Mouse (Mus musculus) neural tube, embryonic 11.5 days (tissue): Measurements from ENCODE around the gene Rhox6. TPM values are rescaled to one million over a fixed set of nuclear protein-coding genes. Genes with fewer than 3 reads are reported as not detected.

Source experiments
- polyA plus RNA-seq: library from polyadenylated mRNA; unstranded; fragments of >200 nt; fragmentation: Nextera tagmentation; extraction: Ambion mirVana; gene quantifications from 2 replicates; pipeline ENCODE4 v1.2.1, GENCODE M21; 2014

The Rhox6 gene
- polyA plus RNA-seq, 1 experiment from 2014 or later, result not detected

Other genes with a start within 250 kb of the Rhox6 start
- gene Rhox3f, start 245.9 kb upstream of the Rhox6 start, polyA plus RNA-seq, result not detected in 2 replicates
- gene Rhox4f, start 219.2 kb upstream of the Rhox6 start, polyA plus RNA-seq, result not detected in 2 replicates
- gene Rhox3g, start 198.3 kb upstream of the Rhox6 start, polyA plus RNA-seq, result not detected in 2 replicates
- not detected in 2 replicates for gene Rhox2g, start 183.4 kb upstream of the Rhox6 start, polyA plus RNA-seq
- not detected in 2 replicates for gene Rhox4g, start 175.6 kb upstream of the Rhox6 start, polyA plus RNA-seq
- gene Rhox3h, start 158.1 kb upstream of the Rhox6 start, polyA plus RNA-seq, result not detected in 2 replicates
- gene Rhox2h, start 153.6 kb upstream of the Rhox6 start, polyA plus RNA-seq, result not detected in 2 replicates
- 0.42 and 0.76 TPM in 2 replicates for gene Rhox5, start 22.1 kb upstream of the Rhox6 start, polyA plus RNA-seq
- gene Rhox7a, start 4.8 kb downstream of the Rhox6 start, polyA plus RNA-seq, result not detected in 2 replicates
- gene Rhox8, start 52.0 kb downstream of the Rhox6 start, polyA plus RNA-seq, result not detected in 2 replicates
- gene Rhox7b, start 70.3 kb downstream of the Rhox6 start, polyA plus RNA-seq, result not detected in 2 replicates
- gene Rhox9, start 74.9 kb downstream of the Rhox6 start, polyA plus RNA-seq, result not detected in 2 replicates
- not detected in 2 replicates for gene Btg1-ps1, start 191.9 kb downstream of the Rhox6 start, polyA plus RNA-seq
- gene Btg1-ps2, start 216.2 kb downstream of the Rhox6 start, polyA plus RNA-seq, result not detected in 2 replicates
- gene Rhox10, start 239.6 kb downstream of the Rhox6 start, polyA plus RNA-seq, result not detected in 2 replicates